Mouse (Mus musculus) heart, embryonic 14.5 days (tissue): ENCODE measurements around the gene N4bp1. TPM values are rescaled to one million over a fixed set of nuclear protein-coding genes. Genes with fewer than 3 reads are reported as not detected.

Experiments
- ATAC-seq: fragments of 200-750 bp; cut with Nextera tagmentation; 2 replicates; pipeline ENCODE4 v1.8.0; 2017; ENCODE audit warnings: low read depth, moderate TSS enrichment; ENCODE audit not compliant: insufficient number of reproducible peaks, insufficient read depth, low FRiP score
- H3K27ac ChIP-seq, 2 experiments: fragments of 200-500 bp in 1 of 2; fragments of 300-500 bp in 1 of 2; sonication (generic) in 1 of 2; replicated peaks in 1 of 2; 2 replicates each; pipeline ENCODE4 v1.5.1; 2012 to 2014; ENCODE audit warnings: low read depth in 2 of 2, low read length in 2 of 2, control low read depth in 1 of 2, mild to moderate bottlenecking in 1 of 2, mixed read lengths in 1 of 2; ENCODE audit not compliant: control insufficient read depth in 1 of 2, insufficient read depth in 1 of 2
- H3K27me3 ChIP-seq: fragments of 300-500 bp; sonication (generic); 2 replicates; pipeline ENCODE4 v1.6.1; 2014; ENCODE audit warnings: mild to moderate bottlenecking, low read length, control low read depth; ENCODE audit not compliant: control insufficient read depth, insufficient read depth
- H3K36me3 ChIP-seq: fragments of 300-500 bp; sonication (generic); 2 replicates; pipeline ENCODE4 v1.6.1; 2014; ENCODE audit warnings: mild to moderate bottlenecking, control low read depth, low read length, mixed read lengths; ENCODE audit not compliant: control insufficient read depth, insufficient read depth
- H3K4me1 ChIP-seq, 2 experiments: fragments of 200-500 bp in 1 of 2; fragments of 300-500 bp in 1 of 2; sonication (generic) in 1 of 2; 2 replicates each; pipeline ENCODE4 v1.6.1; 2012 to 2014; ENCODE audit warnings: low read length in 2 of 2, control low read depth in 1 of 2, mixed read lengths in 1 of 2; ENCODE audit not compliant: control insufficient read depth in 2 of 2, insufficient read depth in 2 of 2
- H3K4me2 ChIP-seq: fragments of 300-500 bp; sonication (generic); 2 replicates; pipeline ENCODE4 v1.6.1; 2014; ENCODE audit warnings: mild to moderate bottlenecking, low read length
- H3K4me3 ChIP-seq, 2 experiments: fragments of 200-500 bp in 1 of 2; fragments of 300-500 bp in 1 of 2; sonication (generic) in 1 of 2; 2 replicates each; pipeline ENCODE4 v1.5.1; 2012 to 2014; ENCODE audit warnings: low read length in 2 of 2, mild to moderate bottlenecking in 2 of 2, control low read depth in 1 of 2, low read depth in 1 of 2, moderate library complexity in 1 of 2; ENCODE audit not compliant: control insufficient read depth in 1 of 2, insufficient read depth in 1 of 2
- H3K9ac ChIP-seq: fragments of 300-500 bp; sonication (generic); 2 replicates; pipeline ENCODE4 v1.6.1; 2014; ENCODE audit warnings: mild to moderate bottlenecking, low read length
- H3K9me3 ChIP-seq: fragments of 300-500 bp; sonication (generic); 2 replicates; pipeline ENCODE4 v1.6.1; 2016; ENCODE audit warnings: low read length, control low read depth; ENCODE audit not compliant: control insufficient read depth
- WGBS: fragments of 180-500 bp; shearing (Covaris S2); extraction: QIAGEN DNeasy Blood & Tissue Kit; methylation state at CpG from one replicate; pipeline ENCODE4 v1.1.7; 2014; 5-methylcytosine and 5-hydroxymethylcytosine counted together
- polyA plus RNA-seq: library from polyadenylated mRNA; unstranded; fragments of >200 nt; fragmentation: Nextera tagmentation; extraction: Ambion mirVana; gene quantifications from 2 replicates; pipeline ENCODE4 v1.2.1, GENCODE M21; 2014

Gene N4bp1
- 7.4 and 8.5 TPM in 2 replicates for polyA plus RNA-seq

DNA sequence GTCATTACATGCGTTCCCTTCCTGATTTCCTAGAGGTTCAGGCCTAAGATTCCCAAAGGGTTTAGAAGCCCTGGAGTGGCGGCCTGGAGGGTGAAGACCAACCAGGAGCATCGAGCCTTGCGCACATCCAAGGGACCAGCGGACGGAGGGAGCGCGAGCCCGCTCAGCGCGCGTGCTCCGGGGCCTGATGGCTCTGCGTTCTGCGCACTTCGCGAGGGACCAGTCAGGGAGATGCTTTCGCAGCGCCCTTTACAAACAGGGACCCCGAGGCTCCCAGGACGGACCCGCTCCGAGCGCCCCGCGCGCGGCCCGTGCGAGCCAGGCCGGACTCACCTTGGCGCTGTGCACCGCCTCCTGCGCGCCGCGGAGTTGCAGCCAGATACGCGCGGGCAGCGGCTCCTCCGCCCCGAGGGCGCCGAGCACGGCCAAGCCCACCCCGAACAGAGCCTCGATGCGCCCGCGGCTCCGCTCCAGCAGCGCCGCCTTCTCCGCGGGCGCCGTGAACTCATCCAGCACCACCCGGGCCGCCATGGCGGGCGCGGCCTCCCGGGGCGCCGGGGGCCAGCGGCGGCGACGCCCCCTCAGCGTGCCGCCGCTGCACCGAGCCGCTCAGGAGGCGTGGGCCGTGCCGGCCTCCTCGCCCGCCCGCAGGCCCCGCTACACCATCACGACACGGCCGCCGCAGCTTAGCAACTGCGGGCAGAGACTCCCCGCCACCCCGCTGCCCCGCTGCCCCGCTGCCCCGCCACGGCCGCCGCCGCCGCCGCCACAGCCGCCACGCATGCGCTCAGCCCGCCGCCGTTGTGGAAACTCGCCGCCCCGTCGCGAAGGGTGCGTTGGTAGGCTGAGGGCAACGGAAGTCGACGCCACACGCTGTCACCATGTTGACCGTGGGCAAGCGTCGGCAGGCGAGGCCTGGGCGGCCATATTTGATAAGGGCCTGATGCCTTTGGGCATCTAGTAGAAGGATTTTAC lies at the start of gene N4bp1:
N4bp1 (minus strand) TSS at position 770 of the 975 bp plus-strand sequence.
- peaks cover 3% of the 10 kb centered on the region for H3K36me3 ChIP-seq
- H3K27ac ChIP-seq: peak within 1 kb of the TSS; percentile 56 to 89
- peak within 1 kb of the TSS; percentile 94 for H3K4me2 ChIP-seq
- ATAC-seq: peak; percentile 85
- H3K4me1 ChIP-seq: peaks cover 22 to 34% of the 10 kb centered on the region in 2 experiments
- H3K4me3 ChIP-seq: peak within 1 kb of the TSS; percentile 86 to 96
- under 1% methylated on average over 97 of the region's 119 CpGs for WGBS
- peak within 1 kb of the TSS; percentile 92 for H3K9ac ChIP-seq
- H3K27me3 ChIP-seq: no peaks in the 10 kb centered on the region
- H3K9me3 ChIP-seq: no peaks in the 10 kb centered on the region

GRCm38 (mm10) chr8:86934841-86935240 lies 49.8 kb upstream of the N4bp1 start:
- Histone ChIP-seq H3K4me1 (no peaks in the 10 kb centered on the region), H3K36me3 (no peaks in the 10 kb centered on the region), H3K9ac (no peak overlapping the region), H3K9me3 (no peaks in the 10 kb centered on the region), H3K27me3 (no peaks in the 10 kb centered on the region), H3K27ac (no peak overlapping the region), H3K4me3 (no peak overlapping the region), H3K4me2 (no peak overlapping the region)
- WGBS: 58% methylated on average over 5 of the region's 5 CpGs
- ATAC-seq: no peak

GRCm38 (mm10) chr8:86934393-86934792 lies 49.3 kb upstream of the N4bp1 start:
- Histone ChIP-seq H3K9ac (no peak overlapping the region), H3K4me2 (no peak overlapping the region), H3K27ac (no peak overlapping the region), H3K36me3 (no peaks in the 10 kb centered on the region), H3K9me3 (no peaks in the 10 kb centered on the region), H3K4me3 (no peak overlapping the region), H3K4me1 (no peaks in the 10 kb centered on the region), H3K27me3 (no peaks in the 10 kb centered on the region)
- WGBS: 69% methylated on average over 13 of the region's 13 CpGs
- no peak for ATAC-seq

DNA sequence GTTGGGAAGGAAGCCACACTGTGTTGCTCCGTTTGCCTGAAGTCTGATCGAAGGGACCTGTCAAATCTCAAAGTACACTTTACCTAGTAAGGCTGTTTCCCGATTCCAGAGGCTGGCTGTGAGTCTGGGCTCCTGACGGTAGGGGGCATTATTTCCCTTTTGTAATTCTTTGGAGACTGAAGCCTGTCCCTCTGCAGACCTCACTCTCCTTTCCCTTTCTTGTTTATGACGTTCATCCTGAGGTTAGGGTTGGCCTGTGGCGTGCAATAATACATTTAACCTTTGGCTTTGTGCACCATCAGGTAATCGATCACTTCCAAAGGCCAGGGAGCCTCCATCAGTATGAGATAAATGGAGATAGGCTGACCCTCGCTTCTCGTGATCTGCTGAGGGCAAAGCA lies 48.8 kb upstream of the N4bp1 start:
- Histone ChIP-seq H3K27me3 (no peaks in the 10 kb centered on the region), H3K9me3 (no peaks in the 10 kb centered on the region), H3K4me3 (no peak overlapping the region), H3K36me3 (no peaks in the 10 kb centered on the region), H3K4me1 (no peaks in the 10 kb centered on the region), H3K27ac (no peak overlapping the region), H3K4me2 (no peak overlapping the region), H3K9ac (no peak overlapping the region)
- WGBS: 23% methylated on average over 9 of the region's 9 CpGs
- no peak for ATAC-seq

DNA sequence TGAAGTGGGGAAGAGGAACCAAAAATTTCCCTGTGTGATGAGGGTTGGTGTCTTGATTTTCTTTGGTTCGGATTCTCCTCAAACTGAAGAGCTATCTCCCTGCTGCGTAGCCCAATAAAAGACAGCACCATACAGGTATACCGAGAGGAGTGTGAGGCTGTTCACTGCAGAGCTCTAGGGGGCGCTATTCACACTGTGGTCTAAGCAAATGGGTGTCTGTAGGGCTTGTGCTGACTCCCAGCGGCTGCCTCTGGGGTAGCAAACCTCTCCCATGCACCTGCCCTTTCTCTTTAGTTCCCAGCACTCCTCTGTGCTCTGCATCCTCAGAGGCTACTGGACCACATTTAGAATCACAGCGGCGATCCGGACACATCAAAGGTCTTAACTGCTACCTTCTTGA lies 41.2 kb upstream of the N4bp1 start:
- Histone ChIP-seq H3K36me3 (no peaks in the 10 kb centered on the region), H3K4me3 (no peak overlapping the region), H3K27ac (no peak overlapping the region), H3K4me1 (peaks cover 3 to 5% of the 10 kb centered on the region in 2 experiments; a peak in 3 of 4 replicates), H3K4me2 (no peak overlapping the region), H3K9me3 (no peaks in the 10 kb centered on the region), H3K9ac (no peak overlapping the region), H3K27me3 (no peaks in the 10 kb centered on the region)
- ATAC-seq: no peak
- WGBS: 67% methylated on average over 8 of the region's 8 CpGs

- Histone ChIP-seq H3K9ac (no peak overlapping the region), H3K4me2 (no peak overlapping the region), H3K4me3 (no peak overlapping the region), H3K27ac (no peak overlapping the region), H3K27me3 (no peaks in the 10 kb centered on the region), H3K4me1 (peaks cover 3 to 5% of the 10 kb centered on the region in 2 experiments; a peak in 3 of 4 replicates), H3K36me3 (no peaks in the 10 kb centered on the region), H3K9me3 (no peaks in the 10 kb centered on the region)
- 38% methylated on average over 5 of the region's 5 CpGs for WGBS
- 0 out of 2 replicates have a peak, but pooled peaks have one; percentile 43 for ATAC-seq
These were observed 38.3 kb upstream of the N4bp1 start for GRCm38 (mm10) chr8:86923219-86923835.

DNA sequence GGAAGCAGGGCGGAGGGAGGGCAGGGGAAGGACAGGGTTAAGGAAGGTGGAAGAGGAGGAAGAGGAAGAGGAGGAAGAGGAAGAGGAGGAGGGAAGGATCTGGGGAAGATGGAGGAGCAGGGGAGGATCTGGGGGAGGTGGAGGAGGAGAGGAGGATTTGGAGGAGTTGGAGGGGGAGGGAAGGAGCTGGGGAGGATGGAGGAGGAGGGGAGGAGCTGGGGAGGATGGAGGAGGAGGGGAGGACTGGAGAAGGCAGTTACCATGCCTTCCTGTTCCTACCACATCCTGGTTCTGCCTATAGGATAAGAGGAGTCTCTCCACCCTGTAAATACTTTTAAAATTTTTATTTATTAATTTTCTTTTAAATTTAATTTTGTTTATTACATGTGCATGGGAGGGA lies 37.6 kb upstream of the N4bp1 start:
- H3K4me3 ChIP-seq: no peak overlapping the region
- no peak for ATAC-seq
- H3K36me3 ChIP-seq: no peaks in the 10 kb centered on the region
- H3K4me1 ChIP-seq: peaks cover 3 to 5% of the 10 kb centered on the region in 2 experiments; a peak in 3 of 4 replicates
- no peaks in the 10 kb centered on the region for H3K9me3 ChIP-seq
- H3K9ac ChIP-seq: no peak overlapping the region
- H3K27ac ChIP-seq: no peak overlapping the region
- 89% methylated on average over 1 of the region's 1 CpGs for whole genome bisulfite sequencing
- no peak overlapping the region for H3K4me2 ChIP-seq
- H3K27me3 ChIP-seq: no peaks in the 10 kb centered on the region
